Mouse (Mus musculus) layer of hippocampus, adult 18-20 months (tissue): ENCODE results near the gene Brinp2. TPM values are rescaled to one million over a fixed set of nuclear protein-coding genes. Genes with fewer than 3 reads are reported as not detected.

Experiments used
- DNase-seq, 2 experiments: peaks; one replicate each; pipeline ENCODE4 v3.0.0; 2022; ENCODE audit warnings: low spot score in 2 of 2
- total RNA-seq, 2 experiments: library from RNA; stranded (reverse); gene quantifications; 2 replicates each; pipeline ENCODE4 v1.2.3; 2021

The Brinp2 gene
- total RNA-seq, 2 experiments from 2014 or later = 75.0 to 75.9 TPM

- peak in 1 of 2 experiments; percentile 40 for DNase-seq
Observed at GRCm38 (mm10) chr1:158296287-158296931, 59.7 kb downstream of the Brinp2 start.

- no peak for DNase-seq
Observed at GRCm38 (mm10) chr1:158295270-158295669, 60.9 kb downstream of the Brinp2 start.

GRCm38 (mm10) chr1:158285198-158285597 lies 70.9 kb downstream of the Brinp2 start:
- peak in 1 of 2 experiments; percentile 31 for DNase-seq

GRCm38 (mm10) chr1:158283869-158284268 lies 72.3 kb downstream of the Brinp2 start:
- DNase-seq = no peak

GRCm38 (mm10) chr1:158272058-158272457 lies 84.1 kb downstream of the Brinp2 start:
- DNase-seq = no peak

GRCm38 (mm10) chr1:158267020-158267571 lies 89.0 kb downstream of the Brinp2 start:
- DNase-seq = peak in 1 of 2 experiments; percentile 57

GRCm38 (mm10) chr1:158266293-158267019 lies 89.7 kb downstream of the Brinp2 start:
- DNase-seq = no peak

- no peak for DNase-seq
Observed at GRCm38 (mm10) chr1:158259516-158260235, 96.5 kb downstream of the Brinp2 start.

GRCm38 (mm10) chr1:158258685-158259292 lies 97.3 kb downstream of the Brinp2 start:
- no peak for DNase-seq

- peak in 1 of 2 experiments; percentile 28 for DNase-seq
Observed at GRCm38 (mm10) chr1:158255912-158256680, 100.0 kb downstream of the Brinp2 start.

GRCm38 (mm10) chr1:158252682-158253222 lies 103.4 kb downstream of the Brinp2 start:
- DNase-seq = no peak

GRCm38 (mm10) chr1:158248266-158248665 lies 107.9 kb downstream of the Brinp2 start:
- DNase-seq = no peak

GRCm38 (mm10) chr1:158246476-158247153 lies 109.5 kb downstream of the Brinp2 start:
- no peak for DNase-seq

GRCm38 (mm10) chr1:158245486-158245885 lies 110.6 kb downstream of the Brinp2 start:
- DNase-seq = no peak

- no peak for DNase-seq
Observed at GRCm38 (mm10) chr1:158244016-158244415, 112.1 kb downstream of the Brinp2 start.

GRCm38 (mm10) chr1:158241848-158242556 lies 114.1 kb downstream of the Brinp2 start:
- DNase-seq = no peak

GRCm38 (mm10) chr1:158239841-158240240 lies 116.3 kb downstream of the Brinp2 start:
- DNase-seq = no peak

GRCm38 (mm10) chr1:158238722-158239121 lies 117.4 kb downstream of the Brinp2 start:
- DNase-seq = no peak

- DNase-seq = no peak
Observed at GRCm38 (mm10) chr1:158228687-158229224, 127.4 kb downstream of the Brinp2 start.
